Mouse (Mus musculus): ENCODE results near the gene F830045P16Rik.

The F830045P16Rik gene

GRCm38 (mm10) chr2:129546772-129547171, 10.4 kb upstream of the F830045P16Rik start:
- ATAC-seq (ENCODE audit: insufficient number of reproducible peaks, low FRiP score, low TSS enrichment) = no peak

- ATAC-seq (ENCODE audit: insufficient number of reproducible peaks, low FRiP score, low TSS enrichment) = no peak
These were observed 9.2 kb upstream of the F830045P16Rik start for GRCm38 (mm10) chr2:129545596-129545995.

GRCm38 (mm10) chr2:129544919-129545318, 8.5 kb upstream of the F830045P16Rik start:
- ATAC-seq (ENCODE audit: insufficient number of reproducible peaks, low FRiP score, low TSS enrichment) = peak; percentile 86

GRCm38 (mm10) chr2:129544448-129544847, 8.0 kb upstream of the F830045P16Rik start:
- peak; percentile 80 for ATAC-seq (ENCODE audit: insufficient number of reproducible peaks, low FRiP score, low TSS enrichment)

- no peak for ATAC-seq (ENCODE audit: insufficient number of reproducible peaks, low FRiP score, low TSS enrichment)
These were observed 3.6 kb upstream of the F830045P16Rik start for GRCm38 (mm10) chr2:129540036-129540435.

GRCm38 (mm10) chr2:129539175-129539574, 2.8 kb upstream of the F830045P16Rik start:
- no peak for ATAC-seq (ENCODE audit: insufficient number of reproducible peaks, low FRiP score, low TSS enrichment)

GRCm38 (mm10) chr2:129537926-129538325, 1.5 kb upstream of the F830045P16Rik start:
- no peak for ATAC-seq (ENCODE audit: insufficient number of reproducible peaks, low FRiP score, low TSS enrichment)

- no peak for ATAC-seq (ENCODE audit: insufficient number of reproducible peaks, low FRiP score, low TSS enrichment)
These were observed 958 bp upstream of the F830045P16Rik start for GRCm38 (mm10) chr2:129537360-129537759.

GRCm38 (mm10) chr2:129536926-129537325, 524 bp upstream of the F830045P16Rik start:
- ATAC-seq (ENCODE audit: insufficient number of reproducible peaks, low FRiP score, low TSS enrichment) = no peak

GRCm38 (mm10) chr2:129534886-129535591, 1.4 kb downstream of the F830045P16Rik start:
- ATAC-seq (ENCODE audit: insufficient number of reproducible peaks, low FRiP score, low TSS enrichment) = no peak

GRCm38 (mm10) chr2:129531890-129532289, 4.5 kb downstream of the F830045P16Rik start:
- no peak for ATAC-seq (ENCODE audit: insufficient number of reproducible peaks, low FRiP score, low TSS enrichment)

- no peak for ATAC-seq (ENCODE audit: insufficient number of reproducible peaks, low FRiP score, low TSS enrichment)
These were observed 5.3 kb downstream of the F830045P16Rik start for GRCm38 (mm10) chr2:129531102-129531501.

GRCm38 (mm10) chr2:129529297-129530209, 6.8 kb downstream of the F830045P16Rik start:
- ATAC-seq (ENCODE audit: insufficient number of reproducible peaks, low FRiP score, low TSS enrichment) = peak; percentile 87

- ATAC-seq (ENCODE audit: insufficient number of reproducible peaks, low FRiP score, low TSS enrichment) = no peak
These were observed 8.5 kb downstream of the F830045P16Rik start for GRCm38 (mm10) chr2:129527916-129528315.

- no peak; the same call in 1 of the 2 replicates for ATAC-seq (ENCODE audit: insufficient number of reproducible peaks, low FRiP score, low TSS enrichment)
These were observed 10.1 kb downstream of the F830045P16Rik start for GRCm38 (mm10) chr2:129526322-129526721.

GRCm38 (mm10) chr2:129525644-129526043, 10.8 kb downstream of the F830045P16Rik start:
- no peak for ATAC-seq (ENCODE audit: insufficient number of reproducible peaks, low FRiP score, low TSS enrichment)

GRCm38 (mm10) chr2:129518526-129518925, 17.9 kb downstream of the F830045P16Rik start:
- no peak for ATAC-seq (ENCODE audit: insufficient number of reproducible peaks, low FRiP score, low TSS enrichment)

GRCm38 (mm10) chr2:129514923-129515920, 21.2 kb downstream of the F830045P16Rik start:
- peak; percentile 31; the same call in 1 of the 2 replicates for ATAC-seq (ENCODE audit: insufficient number of reproducible peaks, low FRiP score, low TSS enrichment)

GRCm38 (mm10) chr2:129514401-129514667, 22.1 kb downstream of the F830045P16Rik start:
- ATAC-seq (ENCODE audit: insufficient number of reproducible peaks, low FRiP score, low TSS enrichment) = no peak

All from cerebellum, adult (tissue).